Mouse (Mus musculus) olfactory bulb, adult 2 months (tissue): ENCODE results near the gene Mxi1.

Source experiments
- CTCF ChIP-seq: fragments of 200-500 bp; IDR thresholded peaks from 2 replicates; pipeline ENCODE4 v1.5.1; 2012; ENCODE audit warnings: low read depth, mild to moderate bottlenecking, low read length, moderate library complexity; ENCODE audit not compliant: insufficient read depth
- POLR2A ChIP-seq: fragments of 200-500 bp; IDR thresholded peaks from 2 replicates; pipeline ENCODE4 v1.6.1; 2012; ENCODE audit warnings: mild to moderate bottlenecking, low read depth, low read length, moderate library complexity; ENCODE audit not compliant: insufficient read depth

DNA sequence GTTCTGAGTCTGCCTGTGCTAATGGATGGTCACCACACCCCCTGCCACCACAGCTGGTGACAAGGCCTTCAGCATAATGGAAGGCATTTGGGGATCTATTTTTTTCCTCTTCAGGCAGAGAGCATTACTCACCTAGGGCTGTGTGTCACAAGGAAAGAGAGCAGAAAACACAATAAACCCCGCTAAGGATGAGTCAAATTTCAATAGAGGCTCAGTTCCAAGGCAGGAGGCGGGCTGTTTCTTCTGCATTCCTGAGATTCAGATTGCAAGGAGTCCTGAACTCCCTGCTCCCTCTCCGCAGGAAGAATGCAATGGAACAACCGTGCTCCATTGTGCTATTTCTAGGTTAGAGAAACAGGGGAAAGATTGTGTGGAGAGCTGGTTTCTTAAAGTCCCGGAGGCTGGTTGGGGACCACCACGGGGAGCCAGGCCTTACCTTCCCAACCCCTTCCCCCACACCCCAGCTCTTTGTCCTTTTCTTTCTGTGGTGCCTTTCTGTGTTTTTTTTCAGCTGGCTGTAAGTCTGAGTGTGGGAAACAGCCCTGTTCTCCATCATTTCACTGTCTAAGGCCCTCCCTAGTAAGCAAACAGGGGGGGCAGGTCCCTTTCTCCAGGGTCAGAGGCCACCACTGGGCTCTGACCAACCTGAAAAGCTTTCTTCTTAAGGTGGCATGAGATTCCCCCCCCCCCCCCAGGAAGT lies 102.0 kb downstream of the Mxi1 start:
- TF ChIP-seq POLR2A, result no peak
- TF ChIP-seq CTCF, result no peak
